Mouse (Mus musculus) ES-E14 (cell line): ENCODE measurements around the gene Fam83g.

ENCODE experiments used
- CHD2 ChIP-seq: IDR thresholded peaks from 2 replicates; pipeline ENCODE4 v1.6.1; 2014; ENCODE audit warnings: mild to moderate bottlenecking, low read depth, low read length, inconsistent platforms
- HCFC1 ChIP-seq: IDR thresholded peaks from 2 replicates; pipeline ENCODE4 v1.6.1; 2012; ENCODE audit warnings: low read length, inconsistent platforms, borderline replicate concordance; ENCODE audit not compliant: insufficient read depth
- MAFK ChIP-seq: IDR thresholded peaks from 2 replicates; pipeline ENCODE4 v1.6.1; 2014; ENCODE audit warnings: mild to moderate bottlenecking, low read depth, low read length, inconsistent platforms; ENCODE audit not compliant: insufficient read depth

- TF ChIP-seq CHD2 (no peak), HCFC1 (no peak), MAFK (no peak)
Observed at GRCm38 (mm10) chr11:61702494-61702893, 18.6 kb downstream of the Fam83g start.
